Mouse (Mus musculus): Measurements from ENCODE around the gene Cnnm2.

Gene Cnnm2

GRCm38 (mm10) chr19:46799903-46800583, 38.6 kb downstream of the Cnnm2 start:
- no peak for DNase-seq (ENCODE audit: low read depth, low spot score)

GRCm38 (mm10) chr19:46801492-46801891, 40.1 kb downstream of the Cnnm2 start:
- DNase-seq (ENCODE audit: low read depth, low spot score), result no peak

GRCm38 (mm10) chr19:46802306-46802705, 40.9 kb downstream of the Cnnm2 start:
- DNase-seq (ENCODE audit: low read depth, low spot score), result no peak

GRCm38 (mm10) chr19:46803732-46804131, 42.3 kb downstream of the Cnnm2 start:
- no peak for DNase-seq (ENCODE audit: low read depth, low spot score)

GRCm38 (mm10) chr19:46804751-46805150, 43.4 kb downstream of the Cnnm2 start:
- DNase-seq (ENCODE audit: low read depth, low spot score), result no peak

GRCm38 (mm10) chr19:46805933-46806688, 44.7 kb downstream of the Cnnm2 start:
- no peak for DNase-seq (ENCODE audit: low read depth, low spot score)

- DNase-seq (ENCODE audit: low read depth, low spot score), result no peak
Observed at GRCm38 (mm10) chr19:46808261-46808660, 46.9 kb downstream of the Cnnm2 start.

- DNase-seq (ENCODE audit: low read depth, low spot score), result no peak
Observed at GRCm38 (mm10) chr19:46809031-46809430, 47.6 kb downstream of the Cnnm2 start.

- no peak for DNase-seq (ENCODE audit: low read depth, low spot score)
Observed at GRCm38 (mm10) chr19:46819276-46819675, 57.9 kb downstream of the Cnnm2 start.

- DNase-seq (ENCODE audit: low read depth, low spot score), result no peak
Observed at GRCm38 (mm10) chr19:46822491-46822890, 61.1 kb downstream of the Cnnm2 start.

GRCm38 (mm10) chr19:46823759-46824158, 62.4 kb downstream of the Cnnm2 start:
- DNase-seq (ENCODE audit: low read depth, low spot score), result no peak

- DNase-seq (ENCODE audit: low read depth, low spot score), result no peak
Observed at GRCm38 (mm10) chr19:46824867-46825266, 63.5 kb downstream of the Cnnm2 start.

- DNase-seq (ENCODE audit: low read depth, low spot score), result no peak
Observed at GRCm38 (mm10) chr19:46827654-46828165, 66.3 kb downstream of the Cnnm2 start.

- no peak for DNase-seq (ENCODE audit: low read depth, low spot score)
Observed at GRCm38 (mm10) chr19:46828961-46829360, 67.6 kb downstream of the Cnnm2 start.

GRCm38 (mm10) chr19:46831381-46831780, 70.0 kb downstream of the Cnnm2 start:
- DNase-seq (ENCODE audit: low read depth, low spot score), result no peak

- DNase-seq (ENCODE audit: low read depth, low spot score), result no peak
Observed at GRCm38 (mm10) chr19:46834301-46834700, 72.9 kb downstream of the Cnnm2 start.

GRCm38 (mm10) chr19:46835339-46835738, 73.9 kb downstream of the Cnnm2 start:
- no peak for DNase-seq (ENCODE audit: low read depth, low spot score)

- no peak for DNase-seq (ENCODE audit: low read depth, low spot score)
Observed at GRCm38 (mm10) chr19:46836085-46836484, 74.7 kb downstream of the Cnnm2 start.

- DNase-seq (ENCODE audit: low read depth, low spot score), result no peak
Observed at GRCm38 (mm10) chr19:46837290-46838079, 76.1 kb downstream of the Cnnm2 start.

GRCm38 (mm10) chr19:46841016-46841415, 79.6 kb downstream of the Cnnm2 start:
- DNase-seq (ENCODE audit: low read depth, low spot score), result no peak

- no peak for DNase-seq (ENCODE audit: low read depth, low spot score)
Observed at GRCm38 (mm10) chr19:46843030-46843429, 81.6 kb downstream of the Cnnm2 start.

GRCm38 (mm10) chr19:46846056-46846455, 84.7 kb downstream of the Cnnm2 start:
- DNase-seq (ENCODE audit: low read depth, low spot score), result no peak
